Mouse (Mus musculus) layer of hippocampus, adult 18-20 months (tissue): ENCODE data around the gene Cd59a. TPM values are rescaled to one million over a fixed set of nuclear protein-coding genes. Genes with fewer than 3 reads are reported as not detected.

Experiments used
- DNase-seq, 2 experiments: peaks; one replicate each; pipeline ENCODE4 v3.0.0; 2022; ENCODE audit warnings: low spot score in 2 of 2
- total RNA-seq, 2 experiments: library from RNA; stranded (reverse); gene quantifications; 2 replicates each; pipeline ENCODE4 v1.2.3; 2021

The Cd59a gene
- total RNA-seq, 2 experiments from 2014 or later: 3.7 to 5.3 TPM

GRCm38 (mm10) chr2:104134150-104135056 lies 38.8 kb downstream of the Cd59a start:
- peak; percentile 67 to 86 for DNase-seq

GRCm38 (mm10) chr2:104135920-104136319 lies 40.3 kb downstream of the Cd59a start:
- no peak for DNase-seq

- DNase-seq: no peak
These were observed 46.5 kb downstream of the Cd59a start for GRCm38 (mm10) chr2:104142140-104142539.

GRCm38 (mm10) chr2:104144004-104144403 lies 48.4 kb downstream of the Cd59a start:
- no peak for DNase-seq

DNA sequence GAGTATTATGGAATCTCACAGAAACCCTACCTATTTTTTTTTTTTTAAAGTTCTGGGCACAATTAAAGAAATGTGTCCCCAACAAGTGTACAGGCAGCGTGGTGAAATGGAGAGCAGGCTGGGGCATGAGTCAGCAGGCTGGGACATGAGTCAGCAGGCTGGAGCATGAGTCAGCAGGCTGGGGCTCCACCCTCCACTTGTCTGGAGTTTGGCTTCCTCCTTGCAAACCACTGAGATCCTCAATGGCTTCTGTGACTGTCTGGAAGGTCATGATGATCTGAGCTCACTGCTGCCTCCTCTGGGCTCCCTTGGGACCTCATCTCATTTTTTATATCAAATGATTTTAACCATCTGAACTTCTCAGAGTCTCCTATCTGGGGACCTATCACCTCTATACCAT lies 50.4 kb downstream of the Cd59a start:
- DNase-seq: peak in 1 of 2 experiments; percentile 35

DNA sequence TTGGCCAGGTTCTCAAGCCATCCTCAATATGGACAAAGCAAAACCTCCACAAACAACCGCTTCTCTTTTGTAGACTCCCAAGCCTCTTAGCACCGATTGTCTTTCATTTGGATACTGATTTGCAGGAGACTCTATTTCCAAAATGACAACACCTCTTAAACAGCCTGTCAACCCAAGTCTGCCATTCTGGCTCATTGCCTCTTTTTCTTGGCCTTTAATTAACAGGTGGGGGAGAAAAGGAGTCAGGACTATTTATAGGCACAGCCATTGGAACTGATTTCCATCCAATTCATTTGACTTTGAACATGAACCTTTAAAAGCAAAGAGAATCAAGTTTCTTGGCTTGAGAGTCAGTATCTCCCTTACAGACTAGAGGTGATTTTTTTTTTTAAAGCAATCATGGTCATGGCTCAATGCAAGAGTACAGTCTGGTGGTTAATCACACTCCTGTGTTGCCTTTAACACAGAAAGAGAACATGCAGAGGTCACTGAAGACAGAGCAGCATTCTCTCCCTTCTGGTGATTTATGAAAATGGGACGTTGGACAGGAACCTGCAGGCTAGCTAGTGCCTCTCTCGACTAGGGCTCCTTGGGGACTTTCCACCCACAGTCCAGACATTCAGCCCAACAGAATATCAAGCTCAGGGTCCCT lies 52.4 kb downstream of the Cd59a start:
- DNase-seq: no peak

DNA sequence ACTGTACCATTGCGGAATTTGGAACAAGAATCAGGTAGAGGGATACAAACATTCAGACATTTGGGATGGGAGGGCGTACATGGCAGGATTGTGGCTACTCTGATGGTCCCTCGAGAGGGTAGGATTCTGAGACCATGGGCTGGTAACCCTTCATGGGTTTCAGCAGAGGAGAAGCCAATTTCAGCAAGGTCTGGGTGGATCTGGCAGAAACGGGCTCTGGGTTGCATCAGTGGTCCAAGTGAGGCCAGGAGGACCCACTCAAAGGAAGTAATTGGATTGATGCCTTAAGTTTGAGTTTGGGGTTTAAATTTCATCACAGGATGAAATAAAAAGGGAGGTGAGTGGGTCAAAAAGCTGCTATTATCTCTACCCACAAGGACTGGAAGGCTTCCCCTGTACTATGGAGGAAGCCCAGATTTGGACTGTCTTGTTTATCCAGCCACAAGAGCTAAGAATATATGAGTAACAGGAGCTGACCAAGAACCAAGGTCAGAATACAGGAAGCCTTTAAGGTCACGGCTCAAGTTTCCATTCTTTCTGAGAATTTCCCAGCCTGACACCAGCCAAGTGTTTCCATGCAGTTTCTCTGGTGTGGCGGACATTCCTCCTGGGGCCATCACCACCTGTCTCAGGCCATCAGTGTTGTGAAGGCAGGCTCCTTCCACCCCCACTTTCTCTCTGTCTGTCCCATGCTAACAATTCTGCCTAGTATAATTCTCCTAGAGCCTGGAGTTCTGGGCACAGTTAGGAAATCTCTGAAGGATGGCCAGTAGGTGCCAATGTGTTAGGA lies 55.2 kb downstream of the Cd59a start:
- no peak for DNase-seq

DNA sequence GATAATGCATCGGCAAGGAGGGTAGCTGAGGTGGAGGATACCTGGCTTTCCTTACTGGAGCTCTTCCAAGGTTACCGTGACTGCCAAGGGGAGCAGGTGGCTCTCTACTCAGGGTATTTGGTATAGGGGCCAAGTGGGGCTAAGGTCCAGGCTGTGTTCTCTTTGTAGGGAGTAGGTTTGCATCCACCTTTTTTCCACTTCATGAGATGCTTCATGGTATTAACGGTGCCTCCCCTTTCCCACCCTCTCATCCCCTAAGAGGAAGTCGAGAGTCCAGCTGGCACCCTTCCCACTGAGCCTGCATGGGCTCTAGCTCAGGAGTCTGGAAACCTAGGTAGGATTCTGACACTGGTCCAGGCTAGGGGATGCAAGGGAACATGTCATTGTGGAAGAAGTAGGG lies 57.7 kb downstream of the Cd59a start:
- no peak for DNase-seq

GRCm38 (mm10) chr2:104153876-104154275 lies 58.3 kb downstream of the Cd59a start:
- no peak for DNase-seq

- no peak for DNase-seq
These were observed 62.2 kb downstream of the Cd59a start for GRCm38 (mm10) chr2:104157831-104158230.

- no peak for DNase-seq
These were observed 67.8 kb downstream of the Cd59a start for GRCm38 (mm10) chr2:104163418-104163817.

DNA sequence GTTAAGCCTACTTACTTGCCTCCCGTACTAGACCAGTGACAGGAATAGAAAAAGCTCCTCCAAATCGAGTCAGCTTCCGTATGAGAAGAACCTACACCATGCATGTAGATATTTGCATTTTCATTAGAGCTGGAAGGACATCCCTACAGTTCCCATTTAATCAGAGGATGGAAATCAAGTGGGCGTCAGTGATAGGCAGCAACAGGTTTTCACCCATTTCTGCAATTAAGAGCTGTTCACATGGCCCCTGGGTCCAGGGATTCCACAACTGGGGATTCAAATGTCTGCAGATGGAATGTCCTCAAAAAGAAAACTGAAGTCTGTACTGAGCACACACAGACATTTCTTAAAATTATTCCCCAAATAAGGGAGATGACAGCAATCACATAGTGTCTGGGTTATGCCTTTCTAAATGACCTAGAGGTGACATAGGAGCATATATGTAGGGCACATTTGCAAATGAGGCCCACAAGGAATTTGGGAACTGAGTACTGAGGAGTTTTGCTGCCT lies 68.4 kb downstream of the Cd59a start:
- DNase-seq: no peak

Other genes with a start within 250 kb of the Cd59a start
- 10 to 100 TPM; 19.0 to 19.8 TPM for gene Lmo2, start 137.8 kb upstream of the Cd59a start, total RNA-seq
- 10 to 100 TPM; 43.3 to 46.4 TPM for gene Fbxo3, start 68.1 kb upstream of the Cd59a start, total RNA-seq
- not detected for gene 4931422A03Rik, start 67.4 kb upstream of the Cd59a start, total RNA-seq
- gene Gm10912, start 30.0 kb upstream of the Cd59a start, total RNA-seq: under 1 TPM; 0.25 to 0.71 TPM
- not detected for gene Gm10799, start 27.3 kb upstream of the Cd59a start, total RNA-seq
- 1 to 10 TPM in 1 of 2 experiments, under 1 TPM in 1; 0.66 to 1.4 TPM for gene Cd59b, start 26.0 kb upstream of the Cd59a start, total RNA-seq
- under 1 TPM in 1 of 2 experiments, not detected in 1; 0.40 TPM for gene A930018P22Rik, start 27.0 kb downstream of the Cd59a start, total RNA-seq